Mouse (Mus musculus) urinary bladder, postnatal 14 days (tissue): ENCODE measurements around the gene Ptprg.
"Not testable (repeated sequence)": the region's sequence is repeated elsewhere in the genome, so short reads cannot be mapped to it uniquely, and the experiment has no call there.

ENCODE experiments used
- DNase-seq: peaks from one replicate; pipeline ENCODE4 v3.0.0; 2021; ENCODE audit warnings: low spot score

Ptprg gene

DNA sequence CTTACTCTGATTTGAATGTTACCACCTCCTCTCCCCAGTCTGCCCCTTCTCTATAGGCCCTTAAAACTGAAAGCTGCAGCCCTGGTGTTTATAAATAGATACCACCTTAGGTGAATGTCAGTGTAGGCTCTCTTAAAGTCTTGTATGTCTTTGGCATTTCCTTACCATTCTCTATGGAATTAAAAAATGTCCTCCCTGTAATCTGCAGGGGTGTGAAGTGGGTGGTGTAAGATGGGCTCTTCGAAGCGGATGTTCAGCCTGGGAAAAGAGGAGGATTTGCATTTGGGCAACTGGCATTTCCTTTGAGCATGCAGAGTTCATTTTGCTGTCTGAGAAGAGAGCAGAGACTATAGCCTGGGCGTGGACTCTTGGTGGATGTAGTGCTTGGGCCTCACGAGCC lies 201.3 kb downstream of the Ptprg start:
- no peak for DNase-seq

DNA sequence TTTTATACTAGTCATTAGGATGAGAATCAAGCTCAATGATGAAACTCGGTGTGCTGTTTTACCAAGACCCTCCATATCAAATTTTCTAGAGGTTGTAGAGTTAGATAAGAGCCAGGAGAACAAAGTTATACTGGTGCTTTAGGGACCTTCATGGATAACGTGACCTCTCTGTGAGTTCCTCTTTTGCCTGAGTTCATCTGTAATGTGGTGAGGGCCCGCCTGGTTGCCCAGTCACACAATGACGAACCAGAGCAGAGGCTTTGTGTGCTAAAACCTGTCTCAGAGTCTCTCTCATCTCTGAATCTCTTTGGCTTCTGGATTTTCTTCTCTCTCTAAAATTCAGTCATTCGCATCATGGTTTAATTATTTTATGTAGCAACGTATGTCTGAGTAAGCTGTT lies 204.9 kb downstream of the Ptprg start:
- DNase-seq, result no peak

DNA sequence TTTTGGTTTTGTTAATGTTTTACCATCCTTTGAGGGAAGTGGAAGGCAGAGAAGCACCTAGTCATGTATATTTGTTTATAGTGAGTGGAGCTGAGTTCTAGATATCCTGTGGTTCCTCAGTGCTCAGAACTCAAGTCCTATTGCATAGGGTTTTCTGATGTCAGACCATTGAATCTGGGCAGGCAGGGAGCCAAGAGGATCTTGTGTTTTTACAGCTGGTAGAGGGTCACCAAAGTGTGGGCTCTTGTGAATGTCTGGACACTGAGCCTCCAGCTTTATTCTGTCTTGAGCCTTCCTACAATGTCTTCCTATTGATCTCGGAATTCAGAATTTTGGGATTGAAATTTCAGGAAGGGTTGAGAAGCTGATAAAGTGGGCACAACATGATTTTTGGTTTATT lies 206.0 kb downstream of the Ptprg start:
- DNase-seq, result no peak

DNA sequence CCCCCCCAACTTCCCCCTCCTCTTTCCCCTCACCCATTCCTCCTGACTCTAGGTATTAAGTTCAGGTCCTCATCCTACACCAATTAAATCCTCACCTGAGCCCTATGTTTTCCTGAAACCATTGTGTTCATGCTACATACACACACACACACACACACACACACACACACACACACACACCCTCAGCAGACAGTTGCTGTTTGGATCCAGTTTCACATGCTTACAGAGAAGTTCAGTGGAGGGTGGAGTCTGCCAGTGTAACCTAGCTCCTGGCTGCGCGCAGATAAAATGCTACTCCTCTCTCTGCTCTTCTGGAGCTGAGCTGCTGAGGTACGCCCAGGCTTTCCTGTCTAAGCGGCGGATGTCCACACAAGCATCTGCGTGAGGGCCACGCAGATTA lies 209.7 kb downstream of the Ptprg start:
- no peak for DNase-seq

DNA sequence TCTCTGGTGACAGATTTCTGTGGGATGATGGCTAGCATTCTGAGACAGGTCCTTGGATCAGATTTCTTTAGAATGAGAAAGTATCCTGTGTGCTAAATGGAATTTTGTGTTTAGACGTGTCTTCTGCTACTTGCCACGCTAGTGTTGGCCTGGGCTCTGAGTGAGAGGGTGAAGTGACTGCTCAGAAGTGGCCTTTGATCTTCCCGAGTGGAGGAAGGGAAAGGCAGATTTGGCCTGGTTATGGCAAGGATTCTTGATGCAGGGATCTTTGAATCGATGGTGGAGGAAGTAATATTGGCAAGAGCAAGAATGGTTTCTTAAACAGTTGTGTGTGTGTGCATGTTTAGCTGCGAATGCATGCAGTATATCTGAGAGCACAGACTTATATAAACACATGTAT lies 219.4 kb downstream of the Ptprg start:
- no peak for DNase-seq

DNA sequence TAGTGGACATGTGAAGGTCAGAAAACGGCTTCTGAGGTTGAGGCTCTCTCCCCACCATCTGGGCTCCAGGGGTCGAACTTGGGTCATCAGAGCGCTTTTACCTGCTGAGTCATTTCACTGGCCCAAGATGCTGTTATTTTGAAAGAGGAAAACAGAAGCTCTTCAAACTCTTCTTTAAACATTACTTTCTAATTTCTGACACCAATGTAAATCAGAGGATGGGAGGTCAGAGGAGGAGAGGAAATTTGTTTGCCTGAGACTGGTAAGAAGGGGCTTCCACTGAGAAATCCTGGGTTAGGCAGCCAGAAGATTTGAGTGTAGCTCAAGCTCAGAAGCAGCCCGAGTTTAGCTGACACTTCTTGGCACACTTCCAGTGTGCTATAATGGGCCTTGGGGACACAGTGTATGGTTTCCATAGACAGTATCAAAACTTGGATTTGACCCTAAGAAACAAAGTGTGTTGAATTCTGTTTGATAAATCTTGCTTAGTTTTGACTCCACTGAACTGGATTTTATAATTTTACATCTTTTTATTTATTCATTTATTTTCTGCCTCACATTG lies 221.2 kb downstream of the Ptprg start:
- DNase-seq, result no peak

DNA sequence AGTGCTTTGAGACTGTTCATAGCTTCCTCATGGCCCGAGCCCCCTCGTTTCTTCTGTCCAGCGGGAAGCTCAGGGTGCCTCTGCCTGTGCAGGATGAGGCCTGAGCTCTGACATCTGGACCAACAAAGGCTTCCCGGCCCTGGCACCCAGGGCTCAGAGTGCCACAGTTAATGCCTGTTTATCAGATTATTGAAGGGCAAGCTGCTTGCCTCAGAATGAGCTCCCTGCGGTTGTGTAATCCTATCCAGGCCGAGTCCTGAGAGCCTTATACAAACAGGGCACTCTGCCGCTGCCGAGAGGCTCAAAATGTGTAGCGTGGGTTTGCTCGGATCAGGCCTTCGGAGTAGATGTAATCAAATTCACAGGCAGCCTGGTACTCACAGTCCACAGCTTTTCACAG lies 221.9 kb downstream of the Ptprg start:
- DNase-seq, result peak; percentile 24

DNA sequence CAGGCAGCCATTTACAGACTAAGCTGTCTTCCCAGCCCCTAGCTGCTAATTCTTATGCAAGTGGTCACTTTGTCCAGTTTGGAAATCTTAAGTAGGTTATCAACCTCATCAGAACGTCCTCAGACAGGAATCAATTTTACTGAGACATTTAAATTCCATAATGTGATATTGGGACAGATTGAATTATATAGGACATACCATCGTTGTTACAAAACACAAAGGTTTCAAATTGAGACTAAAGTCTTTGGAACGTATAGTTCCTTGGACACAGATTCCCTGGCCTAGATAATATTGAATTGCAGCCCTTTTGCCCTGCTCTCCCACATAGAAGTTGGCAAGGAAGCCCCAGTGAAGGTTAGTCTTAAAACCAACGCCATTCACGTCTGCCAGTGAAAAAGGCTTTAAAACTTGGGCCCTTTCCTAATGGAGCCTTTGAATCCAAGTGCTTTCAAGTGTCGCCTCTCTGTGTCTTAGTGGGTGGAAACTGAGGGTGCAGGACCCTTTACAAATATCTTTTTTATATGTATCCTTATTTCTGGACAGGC lies 222.7 kb downstream of the Ptprg start:
- no peak for DNase-seq

DNA sequence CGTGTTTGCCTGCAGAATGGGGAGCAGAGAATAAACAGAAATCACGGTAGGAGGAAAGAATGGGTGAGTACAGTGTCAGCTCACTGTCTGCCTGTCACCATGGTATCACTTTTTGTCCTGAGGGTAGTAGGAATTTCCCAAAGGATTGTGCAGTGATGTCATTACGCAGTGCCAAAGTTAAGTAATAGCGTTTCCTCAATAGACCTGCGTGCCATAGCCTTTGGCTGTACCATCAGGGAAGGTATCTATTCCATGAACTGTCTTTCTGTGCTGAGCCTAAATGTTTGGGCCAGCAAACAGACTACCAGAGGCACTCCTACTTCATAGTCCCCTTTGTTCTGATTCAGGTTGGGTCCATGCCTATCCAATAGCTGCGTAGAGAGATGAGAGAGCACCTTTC lies 223.2 kb downstream of the Ptprg start:
- no peak for DNase-seq

DNA sequence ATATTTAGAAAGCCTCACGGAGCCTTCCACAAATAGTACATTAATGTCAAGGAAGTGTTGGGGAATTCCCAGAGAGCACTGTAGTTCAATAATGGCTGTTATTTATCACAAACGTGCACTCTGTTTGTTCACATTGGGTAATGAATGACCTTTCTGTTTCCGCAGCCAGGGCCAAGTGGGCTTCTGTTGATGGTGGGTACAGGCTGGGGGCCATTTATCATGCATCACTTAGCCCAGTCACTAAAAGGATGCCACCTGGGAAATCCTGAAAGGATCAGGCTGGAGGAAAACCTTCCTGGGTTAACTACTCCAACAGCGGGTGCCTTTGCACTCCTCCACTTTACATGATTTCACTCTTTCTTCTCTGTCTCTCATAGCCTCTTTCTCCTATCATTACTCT lies 237.9 kb downstream of the Ptprg start:
- DNase-seq, result no peak

DNA sequence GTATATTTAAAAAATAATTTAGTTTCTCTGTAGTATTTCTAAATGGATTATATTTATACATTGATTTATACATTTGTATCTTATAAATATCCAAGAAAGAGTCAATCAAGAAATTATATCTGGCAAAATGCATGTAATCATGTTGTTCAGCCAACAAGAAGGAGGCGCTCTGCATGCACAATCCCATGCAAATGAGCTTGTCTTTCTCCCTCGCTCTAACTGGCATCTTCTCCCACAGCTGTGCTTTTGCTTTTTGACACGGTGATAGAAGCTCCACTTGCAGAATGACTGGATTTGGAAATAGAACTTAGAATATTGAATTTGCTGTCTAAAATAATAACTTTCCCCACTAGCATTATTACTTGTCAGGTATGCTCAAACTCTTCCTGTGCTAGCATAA lies 240.5 kb downstream of the Ptprg start:
- no peak for DNase-seq

DNA sequence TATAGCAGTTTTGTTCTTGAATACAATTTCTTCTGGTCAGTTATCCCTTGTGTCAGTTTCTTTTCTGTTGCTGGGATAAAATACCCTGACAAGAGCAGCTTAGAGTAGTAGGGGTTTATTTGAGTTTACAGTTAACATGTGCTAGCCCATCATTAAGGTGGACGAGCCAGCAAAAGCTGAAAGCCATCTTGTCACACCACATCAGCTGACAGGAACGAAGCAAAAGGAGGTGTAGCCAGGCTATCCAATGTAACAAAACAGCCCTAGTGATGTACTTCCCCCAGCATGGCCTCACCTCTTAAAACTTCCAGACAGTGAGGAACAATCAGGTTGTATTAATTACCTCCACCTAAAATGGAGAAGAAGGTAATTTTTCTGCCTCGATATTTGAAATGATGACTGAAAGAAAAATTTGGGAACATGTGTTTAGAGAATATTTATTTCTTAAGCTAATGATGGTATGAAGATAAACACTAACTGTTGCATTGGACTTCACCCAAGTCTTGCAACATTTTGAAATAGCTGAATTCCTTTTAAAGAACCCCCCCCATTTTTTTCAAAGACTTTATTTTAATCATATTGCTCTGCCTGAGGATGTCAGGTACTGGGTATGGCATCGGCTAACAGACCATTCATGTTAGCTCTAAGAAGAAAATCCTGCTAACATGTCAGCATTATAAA lies 249.2 kb downstream of the Ptprg start:
- DNase-seq, result no peak

DNA sequence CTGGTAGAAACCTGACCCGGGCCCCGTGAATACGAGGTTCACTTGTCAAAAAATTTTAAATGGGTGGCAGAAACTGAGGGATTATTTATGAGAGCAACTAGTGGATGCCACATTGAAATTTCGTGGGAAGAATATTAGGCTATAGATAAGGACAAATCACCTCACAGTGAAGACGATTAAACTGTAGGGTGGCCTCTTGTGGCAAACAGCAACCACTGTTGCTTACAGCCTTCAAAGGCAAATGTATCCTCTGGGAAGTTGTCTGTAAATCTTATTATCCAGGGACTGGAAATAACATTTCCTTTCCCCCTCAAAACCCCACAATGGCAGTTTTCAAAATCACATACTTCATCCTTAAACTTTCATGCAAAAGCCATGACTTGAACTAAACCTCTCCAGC lies 253.3 kb downstream of the Ptprg start:
- DNase-seq, result no peak

DNA sequence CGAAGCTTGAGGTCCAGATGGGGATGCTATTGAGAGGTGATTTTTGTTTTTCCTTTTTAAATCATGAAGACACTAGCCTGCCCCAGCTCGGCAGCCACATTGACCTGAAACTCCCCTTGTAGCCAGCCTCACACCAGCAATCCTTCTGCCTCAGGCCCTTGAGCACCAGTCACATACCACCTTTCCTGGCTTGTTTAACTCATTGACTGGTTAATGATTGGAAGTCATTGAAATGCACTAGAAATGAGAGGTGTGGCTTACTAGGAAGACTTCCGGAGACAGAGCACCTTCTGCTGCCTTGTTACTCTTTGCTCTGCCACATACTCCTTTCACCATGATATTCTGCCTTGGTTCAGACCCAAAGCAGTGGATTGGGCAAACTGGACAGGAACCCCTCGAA lies 254.1 kb downstream of the Ptprg start:
- DNase-seq, result no peak

DNA sequence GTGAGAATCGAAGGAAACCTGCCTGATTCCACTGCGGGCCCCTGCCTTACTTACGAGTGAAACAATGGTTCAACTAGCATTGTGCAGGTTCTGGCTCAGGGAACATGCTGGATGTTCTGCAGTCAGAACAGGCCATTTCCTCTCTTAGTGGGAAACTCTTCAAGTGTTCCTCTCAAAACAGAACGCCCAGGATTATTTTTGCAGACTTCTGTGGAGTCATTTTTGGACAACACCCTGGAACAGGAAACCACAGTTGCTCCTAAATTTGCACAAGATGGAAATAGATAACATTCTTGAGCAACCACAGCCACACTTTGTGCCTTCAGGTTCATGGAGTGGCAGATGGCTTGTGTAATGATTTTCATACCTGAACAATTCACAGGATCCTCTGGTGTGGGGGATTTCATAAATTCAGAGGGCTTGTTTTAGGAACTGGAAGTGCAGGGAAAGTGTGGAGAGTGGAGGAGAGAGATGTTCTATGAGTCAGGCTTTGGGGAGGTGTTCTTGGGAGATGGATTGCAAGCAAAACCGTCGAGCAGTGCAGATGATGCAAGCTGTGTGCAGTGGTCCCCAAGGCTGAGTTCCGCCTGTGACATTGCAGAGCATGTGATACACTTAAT lies 257.9 kb downstream of the Ptprg start:
- DNase-seq, result peak; percentile 8

DNA sequence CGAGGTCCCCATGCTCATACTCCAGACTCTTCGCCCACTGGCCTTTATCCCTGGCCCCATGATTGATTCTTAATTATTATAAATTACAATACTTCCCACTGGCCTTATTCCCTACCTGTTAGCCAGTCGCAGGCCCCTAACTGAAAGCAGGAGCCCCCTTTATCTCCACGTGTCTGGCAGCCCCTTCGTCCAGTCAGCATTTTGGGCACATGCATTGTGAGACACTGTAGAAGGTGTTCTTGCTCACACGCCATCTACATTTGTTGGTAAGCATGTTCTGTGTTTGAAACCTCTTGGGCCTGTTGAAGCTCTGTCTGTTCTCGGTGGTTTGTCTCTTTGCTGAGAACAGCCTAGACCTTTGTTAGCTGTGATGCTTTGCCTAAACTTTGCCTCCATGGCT lies 259.0 kb downstream of the Ptprg start:
- no peak for DNase-seq

DNA sequence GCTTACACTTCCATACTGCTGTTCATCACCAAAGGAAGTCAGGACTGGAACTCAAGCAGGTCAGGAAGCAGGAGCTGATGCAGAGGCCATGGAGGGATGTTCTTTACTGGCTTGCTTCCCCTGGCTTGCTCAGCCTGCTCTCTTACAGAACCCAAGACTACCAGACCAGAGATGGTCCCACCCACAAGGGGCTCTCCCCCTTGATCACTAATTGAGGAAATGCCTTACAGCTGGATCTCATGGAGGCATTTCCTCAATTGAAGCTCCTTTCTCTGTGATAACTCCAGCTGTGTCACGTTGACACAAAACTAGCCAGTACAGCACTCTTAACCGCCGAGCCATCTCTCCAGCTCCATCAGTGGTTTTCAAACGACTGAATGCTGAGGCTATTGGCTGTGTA lies 261.5 kb downstream of the Ptprg start:
- not testable (repeated sequence) for DNase-seq

DNA sequence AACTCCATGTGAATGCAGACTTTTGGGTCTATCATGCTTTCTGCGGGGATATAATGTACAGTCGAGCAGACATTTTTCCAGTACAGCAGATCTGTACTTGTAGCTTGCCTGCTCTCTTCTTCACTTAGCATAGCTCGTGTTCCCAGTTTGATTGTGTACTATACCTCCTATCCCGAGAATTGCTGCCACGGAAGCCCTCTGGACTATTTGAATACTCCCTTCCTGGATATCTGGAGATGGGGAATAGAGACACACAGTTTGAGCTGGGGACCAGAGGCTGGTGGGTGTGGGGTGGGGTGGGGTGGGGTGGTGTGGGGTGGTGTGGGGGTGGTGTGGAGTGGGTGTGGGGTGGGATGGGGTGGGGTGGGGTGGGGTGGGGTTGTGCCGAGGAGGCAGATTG lies 263.9 kb downstream of the Ptprg start:
- DNase-seq, result no peak

DNA sequence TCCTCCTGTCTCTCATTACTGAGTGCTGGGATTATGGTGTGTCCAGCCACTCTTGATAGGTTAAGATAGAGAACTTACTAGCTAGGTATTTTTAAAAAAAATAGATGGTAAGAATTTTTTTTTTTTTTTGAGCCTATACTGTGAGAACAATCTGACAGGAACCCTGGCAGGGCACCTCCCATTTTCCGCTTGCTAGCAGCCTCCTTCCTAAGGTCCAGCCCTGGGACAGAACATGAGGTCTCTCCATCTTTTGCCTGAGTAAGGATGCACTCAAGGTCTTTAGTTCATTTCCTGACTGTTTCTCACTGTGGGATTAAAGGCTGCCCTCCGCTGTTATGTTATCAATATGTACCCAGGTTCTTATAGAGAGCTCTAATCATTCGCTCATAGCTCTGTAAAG lies 264.7 kb downstream of the Ptprg start:
- no peak for DNase-seq

DNA sequence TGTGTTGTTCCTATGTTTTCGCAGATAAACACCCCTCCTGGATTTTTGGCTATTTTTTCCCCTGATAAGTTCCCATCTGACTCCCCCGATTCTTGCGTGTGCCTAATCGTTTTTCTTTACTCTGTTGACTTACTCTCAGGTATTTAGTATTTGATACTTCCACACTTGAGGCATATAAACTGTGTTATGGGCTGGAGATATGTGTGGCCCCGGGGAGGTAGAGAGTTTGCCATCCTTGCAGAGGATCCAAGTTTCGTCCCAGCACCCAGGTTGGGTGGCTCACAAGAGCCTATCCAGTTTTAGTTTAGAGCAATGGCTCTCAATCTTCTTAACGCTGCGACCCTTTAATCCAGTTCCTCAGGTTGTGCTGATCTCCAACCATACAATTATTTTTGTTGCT lies 265.4 kb downstream of the Ptprg start:
- DNase-seq, result no peak

DNA sequence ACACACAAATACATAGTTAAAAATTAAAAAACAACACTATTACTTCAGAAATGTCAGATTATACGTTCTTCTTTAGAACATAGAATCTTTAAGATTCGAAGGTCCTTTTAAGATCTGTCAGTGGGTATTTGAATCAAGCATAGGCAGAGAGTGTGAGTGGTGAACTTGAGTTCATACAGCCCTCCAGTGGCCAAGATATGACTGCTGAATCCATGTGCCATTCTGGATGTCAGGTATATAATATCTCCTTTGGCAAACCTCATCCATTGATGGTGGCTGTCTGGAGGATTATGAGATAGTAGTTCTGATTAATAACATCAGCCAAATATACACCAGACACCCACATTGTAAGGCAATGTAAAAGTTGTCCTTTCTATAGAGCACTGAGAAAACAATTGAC lies 266.0 kb downstream of the Ptprg start:
- no peak for DNase-seq

DNA sequence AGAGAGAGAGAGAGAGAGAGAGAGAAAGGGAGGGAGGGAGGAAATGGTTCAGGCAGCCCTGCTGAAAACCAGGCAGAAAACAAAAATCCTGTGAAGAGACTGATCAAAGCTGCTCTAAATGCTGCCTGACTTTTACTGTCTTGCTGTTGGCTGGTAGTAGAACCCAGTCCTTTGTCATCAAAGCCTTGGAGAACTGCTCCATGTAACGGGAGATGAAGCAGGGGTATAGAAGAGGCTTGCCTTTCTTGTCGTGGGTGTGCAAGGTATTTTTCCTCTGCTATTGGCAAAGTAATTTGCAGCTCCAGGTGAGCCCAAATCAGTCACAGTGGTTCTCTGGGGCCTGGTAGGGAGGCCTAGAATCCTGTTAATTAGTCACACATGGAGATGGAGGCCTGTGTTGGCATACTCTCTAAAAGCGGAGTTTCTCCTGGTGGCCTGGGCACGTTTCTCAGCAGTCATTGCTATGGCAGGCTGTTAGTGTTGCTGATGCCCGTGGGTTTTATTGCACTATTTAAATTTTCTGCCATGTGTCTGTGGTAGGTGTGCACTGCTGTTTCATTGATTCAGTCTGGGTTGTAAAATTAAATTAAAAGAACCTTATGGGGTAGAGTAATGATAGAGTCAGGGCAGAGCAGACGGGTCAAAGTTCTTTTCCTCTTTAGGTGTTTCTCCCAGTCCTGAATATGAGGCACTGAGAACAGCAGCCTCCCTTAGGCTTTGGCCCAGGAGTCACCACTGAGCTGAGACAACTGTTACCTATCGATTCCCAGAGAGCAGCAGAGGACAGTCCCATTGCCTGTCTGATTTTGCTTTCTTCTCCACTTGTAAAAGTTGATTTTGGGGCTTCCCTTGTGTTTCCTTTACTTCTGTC lies 269.7 kb downstream of the Ptprg start:
- no peak for DNase-seq

DNA sequence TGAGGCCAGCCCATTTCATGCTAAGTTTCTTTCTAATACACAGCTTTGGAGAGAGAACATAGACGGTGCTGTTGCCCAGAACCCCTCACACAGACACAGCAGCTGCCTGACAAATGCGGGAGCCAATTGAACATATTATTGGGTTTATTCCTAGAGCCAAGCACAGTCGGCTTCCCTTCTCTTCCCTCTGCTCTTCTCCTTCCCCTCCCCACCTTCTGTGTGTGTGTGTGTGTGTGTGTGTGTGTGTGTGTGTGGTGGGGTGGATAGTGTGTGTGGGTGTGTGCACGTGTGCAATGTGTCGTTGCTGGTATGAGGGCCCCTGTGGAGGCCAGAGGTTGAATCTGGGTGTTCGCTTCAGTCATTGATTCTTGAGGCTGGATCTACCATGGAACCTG lies 270.4 kb downstream of the Ptprg start:
- no peak for DNase-seq
